Mouse (Mus musculus): ENCODE results near the gene Dnah1.
A peak's percentile ranks its signal among the peaks of the same experiment; 100 is the strongest.

Gene Dnah1

GRCm38 (mm10) chr14:31233996-31234591, 89.6 kb downstream of the Dnah1 start:
- peak; percentile 80 for DNase-seq (ENCODE audit: low read depth)

GRCm38 (mm10) chr14:31233070-31233995, 90.4 kb downstream of the Dnah1 start:
- DNase-seq (ENCODE audit: low read depth), result peak; percentile 17

- no peak for DNase-seq (ENCODE audit: low read depth)
Measured at GRCm38 (mm10) chr14:31232404-31233069, 91.2 kb downstream of the Dnah1 start.

GRCm38 (mm10) chr14:31230442-31230841, 93.3 kb downstream of the Dnah1 start:
- no peak for DNase-seq (ENCODE audit: low read depth)

GRCm38 (mm10) chr14:31228234-31228633, 95.5 kb downstream of the Dnah1 start:
- DNase-seq (ENCODE audit: low read depth), result no peak

- no peak for DNase-seq (ENCODE audit: low read depth)
Measured at GRCm38 (mm10) chr14:31226978-31227377, 96.7 kb downstream of the Dnah1 start.

GRCm38 (mm10) chr14:31217666-31218065, 106.0 kb downstream of the Dnah1 start, which contains the start of gene Sema3g:
TSS of gene Sema3g (plus strand) at chr14:31217860.
- DNase-seq (ENCODE audit: low read depth), result peak; percentile 84

- no peak for DNase-seq (ENCODE audit: low read depth)
Measured at GRCm38 (mm10) chr14:31216846-31217245, 106.8 kb downstream of the Dnah1 start, which contains the start of gene Nisch. TSS of gene Nisch (minus strand) at chr14:31216946.

GRCm38 (mm10) chr14:31215157-31216002, 108.3 kb downstream of the Dnah1 start:
- peak; percentile 74 for DNase-seq (ENCODE audit: low read depth)

- DNase-seq (ENCODE audit: low read depth), result peak; percentile 47
Measured at GRCm38 (mm10) chr14:31214684-31215083, 109.0 kb downstream of the Dnah1 start.

- no peak for DNase-seq (ENCODE audit: low read depth)
Measured at GRCm38 (mm10) chr14:31213868-31214267, 109.8 kb downstream of the Dnah1 start.

- DNase-seq (ENCODE audit: low read depth), result no peak
Measured at GRCm38 (mm10) chr14:31212499-31212898, 111.2 kb downstream of the Dnah1 start.

- no peak for DNase-seq (ENCODE audit: low read depth)
Measured at GRCm38 (mm10) chr14:31211854-31212253, 111.8 kb downstream of the Dnah1 start.

Measured in 416B (cell line).